8 mouse cellular contexts compared by ENCODE assay signal in the genomic region with DNA sequence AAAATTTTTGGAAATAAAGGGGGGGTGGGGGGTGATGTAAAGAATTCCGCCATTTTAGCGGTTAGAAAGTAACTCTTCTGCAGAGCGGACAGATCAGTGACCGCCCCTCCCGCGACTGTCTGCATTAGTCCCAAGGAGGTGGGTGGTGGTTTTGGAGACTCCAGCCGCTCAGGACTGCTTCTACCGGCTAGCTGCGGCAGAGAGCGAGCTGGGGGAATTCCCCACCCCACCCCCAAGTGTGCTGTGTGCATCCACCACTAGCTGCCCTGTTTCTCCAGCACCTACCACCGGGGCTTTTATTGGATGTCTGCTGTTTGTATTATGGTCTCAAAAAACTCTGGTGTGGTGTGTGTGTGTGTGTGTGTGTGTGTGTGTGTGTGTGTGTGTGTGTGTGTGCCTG. TPM values are rescaled to one million over a fixed set of nuclear protein-coding genes. Genes with fewer than 3 reads are reported as not detected.
A peak's percentile ranks its signal among the peaks of the same experiment; 100 is the strongest.
DNase-seq lines count a peak whose midpoint lies in the region; ATAC-seq and TF ChIP-seq lines count a peak whose summit lies in the region.

No protein-coding gene starts in this region.

- peaks cover 19% of the 10 kb centered on the region for H3K36me3 ChIP-seq in limb, embryonic 12.5 days
- H3K36me3 ChIP-seq in stomach, embryonic 14.5 days (ENCODE audit: control insufficient read depth, insufficient read depth, low read length), result peaks cover 6% of the 10 kb centered on the region; the same call in 1 of the 2 replicates

- no peak for TF ChIP-seq CTCF in cerebellum, adult 2 months (IDR thresholded peaks at IDR 0.05; ENCODE audit: borderline replicate concordance, insufficient read depth, low read depth, low read length)

- peak overlapping the region; percentile 5 for H3K4me3 ChIP-seq in cerebellum, adult 2 months (replicated peaks; ENCODE audit: insufficient read depth, low read depth, low read length)
- peak overlapping the region; percentile 59 for H3K4me3 ChIP-seq in limb, embryonic 12.5 days (replicated peaks)
- H3K4me3 ChIP-seq in stomach, embryonic 14.5 days (ENCODE audit: low read depth, low read length), result peak overlapping the region; percentile 47; the same call in 1 of the 2 replicates

- H3K4me1 ChIP-seq in cerebellum, adult 2 months (ENCODE audit: control insufficient read depth, insufficient read depth, low read length), result no peaks in the 10 kb centered on the region; the same call in 1 of the 2 replicates
- H3K4me1 ChIP-seq in limb, embryonic 12.5 days (replicated peaks), result peaks cover 22% of the 10 kb centered on the region
- H3K4me1 ChIP-seq in stomach, embryonic 14.5 days (ENCODE audit: control insufficient read depth, insufficient read depth, low read length), result peaks cover 3% of the 10 kb centered on the region; the same call in 1 of the 2 replicates

- no peak for ATAC-seq in limb, embryonic 12.5 days (ENCODE audit: insufficient number of reproducible peaks, insufficient read depth, low FRiP score, low TSS enrichment, low read depth)
- ATAC-seq in stomach, embryonic 14.5 days (ENCODE audit: insufficient number of reproducible peaks, insufficient read depth, low FRiP score, low read depth), result no peak

- no peak overlapping the region for H3K27ac ChIP-seq in cerebellum, adult 2 months (ENCODE audit: insufficient read depth, low read length)
- no peak overlapping the region for H3K27ac ChIP-seq in limb, embryonic 12.5 days
- no peak overlapping the region for H3K27ac ChIP-seq in stomach, embryonic 14.5 days (ENCODE audit: low read length)

- H3K4me2 ChIP-seq in limb, embryonic 12.5 days, result peak overlapping the region; percentile 97
- peak overlapping the region; percentile 97 for H3K4me2 ChIP-seq in stomach, embryonic 14.5 days (replicated peaks; ENCODE audit: low read depth, low read length)

- TF ChIP-seq POLR2A in cerebellum, adult 2 months (IDR thresholded peaks at IDR 0.05; ENCODE audit: borderline replicate concordance, insufficient read depth, low read length), result no peak

- WGBS in cerebellum, adult 2 months, result 19% methylated on average over 11 of the region's 11 CpGs
- WGBS in limb, embryonic 12.5 days, result 5% methylated on average over 11 of the region's 11 CpGs
- 9% methylated on average over 11 of the region's 11 CpGs for WGBS in stomach, embryonic 14.5 days

- H3K9me3 ChIP-seq in limb, embryonic 12.5 days, result peaks cover 2% of the 10 kb centered on the region; the same call in 1 of the 2 replicates
- H3K9me3 ChIP-seq in stomach, embryonic 14.5 days (ENCODE audit: control insufficient read depth, low read depth, low read length), result no peaks in the 10 kb centered on the region

- no peak overlapping the region for H3K9ac ChIP-seq in limb, embryonic 12.5 days (replicated peaks)
- H3K9ac ChIP-seq in stomach, embryonic 14.5 days (replicated peaks; ENCODE audit: low read depth, low read length), result no peak overlapping the region

- no peaks in the 10 kb centered on the region for H3K27me3 ChIP-seq in cerebellum, adult 2 months (ENCODE audit: control insufficient read depth, insufficient read depth, low read length)
- peaks cover 33% of the 10 kb centered on the region for H3K27me3 ChIP-seq in limb, embryonic 12.5 days
- H3K27me3 ChIP-seq in stomach, embryonic 14.5 days (ENCODE audit: control insufficient read depth, insufficient read depth, low read length), result no peaks in the 10 kb centered on the region

- no peak for DNase-seq in cerebellum, adult 2 months
- no peak for DNase-seq in cerebellum, adult 18-20 months
- DNase-seq in right cerebral cortex, adult 18-20 months, result peak; percentile 23
- no peak for DNase-seq in right cerebral cortex, postnatal 4 days
- no peak for DNase-seq in adrenal gland, adult 2 months
- DNase-seq in heart, adult 18-20 months, result no peak

RNA-seq across cellular contexts. Expression of a gene that starts 0.7 kb away (rescaled TPM):
- 8.2 and 8.5 TPM in 2 replicates for polyA plus RNA-seq in cerebellum, adult 2 months (2012; rRNA removed)
- 0.24 TPM in 2 replicates for polyA plus RNA-seq in limb, embryonic 12.5 days (2016; fragmentation: Nextera tagmentation; extraction: Ambion mirVana)
- 0.30 and 0.36 TPM in 2 replicates for polyA plus RNA-seq in stomach, embryonic 14.5 days (2014; fragmentation: Nextera tagmentation; extraction: Ambion mirVana)
- total RNA-seq in adrenal gland, adult 2 months (2021), result under 1 TPM; 0.31 to 0.37 TPM
- 0.12 and 0.38 TPM in 2 replicates for polyA plus RNA-seq in adrenal gland, adult 2 months (2012; rRNA removed)
- not detected for total RNA-seq in heart, adult 18-20 months (2021)

RNA-seq across cellular contexts. Expression of a gene that starts 12.6 kb away (rescaled TPM):
- polyA plus RNA-seq in cerebellum, adult 2 months (2012; rRNA removed), result 140 and 143 TPM in 2 replicates
- 294 and 305 TPM in 2 replicates for polyA plus RNA-seq in limb, embryonic 12.5 days (2016; fragmentation: Nextera tagmentation; extraction: Ambion mirVana)
- polyA plus RNA-seq in stomach, embryonic 14.5 days (2014; fragmentation: Nextera tagmentation; extraction: Ambion mirVana), result 193 and 202 TPM in 2 replicates
- total RNA-seq in adrenal gland, adult 2 months (2021), result 100 to 1,000 TPM; 151 to 216 TPM
- 398 and 460 TPM in 2 replicates for polyA plus RNA-seq in adrenal gland, adult 2 months (2012; rRNA removed)
- 10 to 100 TPM; 61.5 to 68.1 TPM for total RNA-seq in heart, adult 18-20 months (2021)

RNA-seq across cellular contexts. Expression of a gene that starts 43.2 kb away (rescaled TPM):
- 2.8 and 3.8 TPM in 2 replicates for polyA plus RNA-seq in cerebellum, adult 2 months (2012; rRNA removed)
- polyA plus RNA-seq in limb, embryonic 12.5 days (2016; fragmentation: Nextera tagmentation; extraction: Ambion mirVana), result not detected in 2 replicates
- polyA plus RNA-seq in stomach, embryonic 14.5 days (2014; fragmentation: Nextera tagmentation; extraction: Ambion mirVana), result 0.08 TPM in 1 of 2 replicates, not detected in the other
- 1 to 10 TPM in 1 of 2 experiments, under 1 TPM in 1; 0.35 to 1.1 TPM for total RNA-seq in adrenal gland, adult 2 months (2021)
- polyA plus RNA-seq in adrenal gland, adult 2 months (2012; rRNA removed), result 0.35 and 0.77 TPM in 2 replicates
- not detected for total RNA-seq in heart, adult 18-20 months (2021)

Comparison
In these comparisons a context has a peak if more than half of its experiments do, and no peak if none do; other contexts are left out.
1. H3K4me3 ChIP-seq: peak in every context shown above with its lines; median percentile 59 in limb, embryonic 12.5 days; 47 in stomach, embryonic 14.5 days; 5 in cerebellum, adult 2 months.